Mouse (Mus musculus) liver, adult 2 months (tissue): ENCODE data around the gene Sorcs3.

Experiments
- CTCF ChIP-seq: fragments of 200-500 bp; IDR thresholded peaks from 2 replicates; pipeline ENCODE4 v1.5.1; 2011; ENCODE audit warnings: low read depth, low read length, control low read depth
- POLR2A ChIP-seq: fragments of 200-500 bp; IDR thresholded peaks from 2 replicates; pipeline ENCODE4 v1.6.1; 2011; ENCODE audit warnings: low read length, control low read depth; ENCODE audit not compliant: insufficient read depth; ENCODE audit errors: extremely low read depth

DNA sequence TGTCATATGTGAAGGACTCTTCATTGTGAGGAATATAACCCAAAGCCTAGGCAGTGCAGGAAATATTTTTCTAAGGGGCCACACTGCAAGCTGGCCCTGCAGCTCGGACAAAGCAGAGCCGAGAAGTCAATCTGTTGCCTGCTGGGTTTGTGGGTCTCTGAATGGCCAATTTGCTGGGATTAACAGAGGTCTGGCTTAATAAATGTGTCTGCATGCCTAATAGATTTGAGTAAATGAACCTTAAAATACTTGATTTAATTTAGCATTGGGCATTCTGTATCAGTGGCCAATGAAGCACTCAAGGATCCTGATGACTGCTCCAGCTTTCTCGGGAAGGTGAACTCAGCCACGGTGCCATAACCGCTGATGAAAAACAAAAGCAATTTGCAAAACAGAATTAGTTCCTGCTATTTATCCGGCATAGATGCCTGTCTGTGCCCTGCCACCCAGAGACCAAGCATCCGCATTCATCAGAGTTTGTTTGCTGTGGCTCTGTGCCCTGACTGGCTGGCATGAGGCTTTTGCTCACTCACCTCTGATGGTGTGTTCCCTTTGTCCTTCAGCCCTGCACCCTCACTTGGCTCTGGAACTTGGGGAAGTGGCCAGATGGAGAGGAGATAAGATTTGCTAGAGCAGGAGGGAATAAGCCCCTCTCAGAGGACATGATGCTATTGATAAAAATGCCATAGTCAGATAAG, 576.3 kb downstream of the Sorcs3 start:
- no peak for TF ChIP-seq CTCF
- TF ChIP-seq POLR2A, result no peak
